Mouse (Mus musculus) embryonic fibroblast, embryonic 13.5 days (primary cell): ENCODE results near the gene Slc35b4.

Experiments
- CTCF ChIP-seq: IDR thresholded peaks from 2 replicates; pipeline ENCODE4 v1.5.1; 2011; ENCODE audit warnings: mild to moderate bottlenecking, control low read depth, low read length, moderate library complexity, borderline replicate concordance; ENCODE audit not compliant: insufficient read depth
- POLR2A ChIP-seq: IDR thresholded peaks from 2 replicates; pipeline ENCODE4 v1.6.1; 2011; ENCODE audit warnings: low read depth, mild to moderate bottlenecking, control low read depth, low read length, moderate library complexity

DNA sequence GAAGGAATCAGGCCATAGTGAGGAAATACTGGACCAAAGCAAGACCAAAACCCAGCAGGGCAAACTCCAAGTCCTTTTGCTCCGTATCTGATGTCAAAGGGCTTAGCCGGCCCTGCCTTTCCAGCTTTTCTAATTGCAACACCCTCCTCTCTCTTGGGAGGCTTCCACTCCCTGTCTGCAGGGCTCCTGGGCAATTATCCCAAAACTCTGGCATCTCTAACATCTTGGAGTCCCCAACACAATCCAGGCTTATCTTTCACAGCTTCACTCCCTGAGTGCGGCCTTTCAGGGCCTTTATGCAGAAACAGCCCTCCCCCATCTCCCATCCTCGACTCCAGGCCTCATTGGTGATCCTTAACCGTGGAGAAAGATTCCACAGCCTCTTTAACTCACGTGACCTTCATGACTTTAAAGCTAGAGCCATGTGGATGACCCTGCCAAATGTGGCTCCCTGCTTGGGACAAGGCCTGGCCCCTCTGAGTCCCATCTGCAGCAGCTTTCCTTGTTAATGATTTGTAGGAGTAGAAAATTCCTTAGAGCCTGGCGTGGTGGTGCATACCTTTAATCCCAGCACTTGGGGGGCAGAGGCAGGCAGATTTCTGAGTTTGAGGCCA, 11.2 kb upstream of the Slc35b4 start:
- TF ChIP-seq CTCF, result no peak
- TF ChIP-seq POLR2A, result no peak
